Mouse (Mus musculus) spleen, postnatal 36 days (tissue): ENCODE results near the gene Lacc1.
"Not testable (repeated sequence)": the region's sequence is repeated elsewhere in the genome, so short reads cannot be mapped to it uniquely, and the experiment has no call there.

Source experiments
- DNase-seq, 2 experiments: peaks; one replicate each; pipeline ENCODE4 v3.0.0; 2022; ENCODE audit warnings: low spot score in 2 of 2, mixed read lengths in 1 of 2

Gene Lacc1

DNA sequence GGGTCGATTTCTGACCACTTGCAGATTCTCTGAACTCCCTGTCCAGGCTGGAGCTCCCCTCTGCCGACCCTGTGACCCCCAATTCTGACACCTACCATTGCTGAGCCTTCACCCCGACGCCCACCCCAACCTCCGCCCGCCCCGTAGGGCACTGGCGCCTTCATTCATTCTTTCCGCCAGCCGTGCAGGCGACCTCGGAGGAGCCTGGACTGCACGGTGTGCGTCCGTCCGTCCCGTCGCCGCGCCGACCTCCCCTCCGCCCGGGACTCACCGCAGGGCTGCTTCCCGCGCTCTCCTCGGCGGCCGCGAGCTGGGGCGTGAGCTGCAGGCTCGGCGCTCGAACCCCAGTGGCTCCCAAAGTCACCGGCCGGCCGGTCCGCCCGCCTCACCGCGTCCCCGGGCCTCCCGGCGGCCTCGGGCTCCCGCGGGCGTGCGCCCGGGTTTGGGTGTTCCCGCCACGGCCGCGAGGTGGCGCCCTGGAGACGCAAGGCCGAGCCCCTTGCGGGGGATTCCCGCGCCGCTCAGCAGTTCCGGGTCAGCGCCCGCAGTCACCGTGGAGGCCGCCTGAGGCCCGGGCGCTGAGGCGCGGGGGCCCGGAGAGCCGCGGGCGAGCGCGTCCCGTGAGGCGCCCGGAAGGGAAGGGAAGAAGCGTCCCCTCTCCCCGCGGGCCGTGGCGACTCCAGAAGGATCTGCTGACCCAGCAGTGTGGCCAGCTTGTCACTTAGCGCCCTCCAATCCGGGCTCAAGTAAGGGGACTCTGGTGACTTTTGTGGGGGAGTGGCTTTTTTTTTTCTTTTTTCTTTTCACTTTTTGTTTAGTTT is at the start of gene Lacc1, which contains the start of gene Ccdc122:
Gene Lacc1, minus strand, starts transcription at position 679 of the 821 bp plus-strand sequence.
Gene Ccdc122, plus strand, starts transcription at position 547 of the 821 bp plus-strand sequence.
- peak; percentile 79 to 81 for DNase-seq

DNA sequence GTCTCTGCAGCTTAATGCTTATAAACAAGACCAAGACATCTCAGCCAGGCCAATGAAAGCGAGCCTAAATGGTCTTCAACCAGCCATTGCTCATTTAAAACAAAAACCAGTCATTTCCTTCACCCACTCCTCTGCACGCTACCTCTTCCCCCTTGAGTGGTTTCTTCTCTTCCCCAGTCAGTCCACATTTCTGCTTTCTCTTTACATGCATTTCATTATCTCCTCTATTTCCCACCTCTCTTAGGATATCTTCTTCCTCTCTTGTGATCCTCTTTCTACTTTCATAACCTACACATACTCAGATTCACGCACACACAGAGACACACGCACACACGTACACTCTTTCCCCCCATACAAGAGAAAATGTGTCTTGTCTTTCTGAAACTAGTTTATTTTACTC is 44.5 kb upstream of the Lacc1 start:
- DNase-seq: no peak

DNA sequence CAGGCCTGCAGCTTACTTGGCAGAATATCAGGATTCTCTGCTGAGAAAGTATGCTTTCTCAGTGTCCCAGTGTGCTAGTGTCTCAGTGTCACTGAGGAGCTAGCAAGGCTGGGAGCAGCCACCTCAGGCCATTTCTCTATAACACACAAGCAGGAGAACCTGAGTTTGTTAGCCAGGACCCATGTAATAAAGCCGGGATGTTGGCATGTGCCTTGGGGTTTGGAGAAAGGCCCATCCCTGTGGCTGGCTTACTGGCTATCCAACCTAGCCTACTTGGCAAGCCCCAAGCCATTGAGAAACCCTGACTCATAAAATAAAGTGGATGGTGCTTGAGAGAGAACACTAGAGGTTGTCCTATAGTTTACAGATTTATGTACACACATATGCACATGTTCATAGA is 32.7 kb upstream of the Lacc1 start:
- no peak for DNase-seq

DNA sequence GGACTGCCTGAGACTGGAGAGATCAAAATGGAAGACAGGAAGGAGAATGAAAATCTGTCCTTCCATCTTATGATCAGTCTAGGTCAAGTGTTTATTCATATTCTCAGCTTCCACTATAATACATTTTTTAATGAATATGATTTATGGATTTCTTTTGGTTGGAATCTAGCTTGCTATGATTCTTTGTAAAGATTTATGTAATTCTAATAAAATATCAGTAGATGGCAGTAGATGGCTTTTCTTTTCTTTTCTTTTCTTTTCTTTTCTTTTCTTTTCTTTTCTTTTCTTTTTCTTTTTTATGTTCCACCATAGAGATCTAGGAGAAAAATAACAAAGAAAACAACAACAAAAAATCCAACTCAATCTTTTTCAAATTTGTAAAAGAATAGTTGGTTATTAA is 16.6 kb upstream of the Lacc1 start:
- DNase-seq: no peak

GRCm38 (mm10) chr14:77037832-77038425 is 1.2 kb upstream of the Lacc1 start:
- DNase-seq: no peak

DNA sequence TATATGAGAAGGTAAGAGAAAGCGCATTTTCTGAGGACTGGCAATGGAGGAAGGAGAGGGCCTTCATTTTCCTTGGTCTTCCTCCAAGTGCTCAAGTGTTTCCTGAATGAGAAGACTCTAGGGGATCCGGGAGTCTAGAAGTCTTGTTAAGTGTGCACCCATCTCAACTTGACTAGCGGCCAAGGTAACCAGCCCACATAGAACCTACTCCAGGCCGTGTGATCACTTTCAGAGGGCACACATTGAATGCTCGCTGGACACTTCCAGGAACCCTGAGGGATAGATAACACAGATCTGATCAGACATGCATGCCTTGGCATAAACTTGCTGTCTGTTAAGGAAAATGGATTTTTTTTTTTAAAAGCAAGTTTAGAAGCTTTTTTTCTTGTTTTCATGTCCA is 626 bp upstream of the Lacc1 start:
- no peak for DNase-seq

DNA sequence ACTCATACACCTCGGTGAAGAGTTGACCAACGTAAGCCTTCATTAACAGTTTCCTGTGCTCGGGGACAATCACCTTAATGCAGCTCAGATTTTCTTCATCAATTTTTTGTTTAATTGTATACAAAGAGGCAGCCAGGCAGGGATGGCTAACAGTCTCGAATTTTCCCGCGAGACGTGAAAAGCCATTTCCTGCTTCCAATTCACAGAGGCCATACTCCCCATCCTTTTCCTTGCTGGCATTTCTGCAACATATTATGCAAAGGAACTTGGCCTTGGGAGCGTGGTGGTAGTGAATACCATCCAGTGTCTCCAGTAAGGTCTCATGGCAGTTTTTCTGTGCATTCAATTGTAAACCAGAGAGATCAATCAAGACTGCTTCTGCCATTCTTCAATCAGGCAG is 1.7 kb downstream of the Lacc1 start:
- DNase-seq: no peak

GRCm38 (mm10) chr14:77034175-77034915 is 2.4 kb downstream of the Lacc1 start:
- DNase-seq: peak in 1 of 2 experiments; percentile 29

GRCm38 (mm10) chr14:77033391-77033790 is 3.3 kb downstream of the Lacc1 start:
- peak in 1 of 2 experiments; percentile 22 for DNase-seq

- no peak for DNase-seq
Measured at GRCm38 (mm10) chr14:77032433-77032832, 4.3 kb downstream of the Lacc1 start.

GRCm38 (mm10) chr14:77030808-77031207 is 5.9 kb downstream of the Lacc1 start:
- no peak for DNase-seq

DNA sequence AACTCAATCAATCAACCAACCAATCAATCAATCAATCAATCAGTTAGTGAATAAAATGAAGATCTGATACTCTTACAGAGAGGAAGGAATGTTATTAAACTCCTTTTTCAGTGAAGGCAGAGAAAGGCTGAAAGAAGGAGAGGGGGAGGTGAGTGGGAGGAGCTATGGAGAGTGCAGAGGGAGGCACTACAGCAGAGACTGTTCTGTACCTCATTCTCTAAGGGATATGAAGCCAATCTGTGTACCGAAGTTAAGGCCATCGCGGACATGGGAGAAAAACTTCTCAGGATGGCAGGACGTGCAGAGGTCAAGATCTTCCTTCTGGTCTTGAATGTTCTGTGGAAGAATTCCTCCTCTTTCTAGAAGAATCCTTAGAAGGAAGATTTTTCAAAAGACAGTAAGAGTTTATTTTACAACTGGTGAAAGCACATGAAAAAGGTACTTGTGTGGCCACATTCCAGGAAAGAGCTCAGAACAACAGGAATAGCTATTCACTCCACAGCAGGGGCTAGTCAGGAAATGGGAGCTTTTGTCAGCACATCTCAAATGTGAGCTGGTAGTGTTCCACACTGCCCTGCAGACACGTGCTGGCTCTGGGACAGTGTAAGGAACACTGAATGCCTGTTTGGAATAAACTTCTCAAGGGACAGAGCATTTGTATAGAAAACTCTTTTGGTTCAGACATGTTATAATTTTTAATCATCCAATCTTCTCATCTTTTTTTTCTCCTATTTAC is 7.2 kb downstream of the Lacc1 start:
- DNase-seq: no peak

GRCm38 (mm10) chr14:77024499-77024898 is 12.2 kb downstream of the Lacc1 start:
- no peak for DNase-seq

- no peak for DNase-seq
Measured at GRCm38 (mm10) chr14:77017211-77017610, 19.5 kb downstream of the Lacc1 start.

DNA sequence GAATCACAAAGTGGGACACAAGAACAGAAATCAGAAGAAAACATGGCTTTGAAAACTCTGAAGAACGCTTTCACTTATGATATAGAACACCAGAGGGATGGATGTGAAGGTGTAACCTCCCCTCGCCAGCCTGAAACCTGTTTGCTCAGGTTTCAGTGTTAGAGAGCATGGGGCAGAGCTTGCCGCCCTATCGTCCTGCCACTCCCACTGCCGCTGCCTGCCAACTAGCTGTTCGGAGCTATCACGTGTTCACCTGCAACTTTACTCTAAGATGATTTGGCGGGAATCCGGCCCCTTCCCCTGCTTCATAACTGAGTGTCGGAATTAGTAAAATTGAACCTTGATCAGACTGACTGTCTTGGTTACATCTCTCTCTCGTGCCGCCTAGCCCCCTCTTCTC is 19.9 kb downstream of the Lacc1 start:
- not testable (repeated sequence) for DNase-seq

DNA sequence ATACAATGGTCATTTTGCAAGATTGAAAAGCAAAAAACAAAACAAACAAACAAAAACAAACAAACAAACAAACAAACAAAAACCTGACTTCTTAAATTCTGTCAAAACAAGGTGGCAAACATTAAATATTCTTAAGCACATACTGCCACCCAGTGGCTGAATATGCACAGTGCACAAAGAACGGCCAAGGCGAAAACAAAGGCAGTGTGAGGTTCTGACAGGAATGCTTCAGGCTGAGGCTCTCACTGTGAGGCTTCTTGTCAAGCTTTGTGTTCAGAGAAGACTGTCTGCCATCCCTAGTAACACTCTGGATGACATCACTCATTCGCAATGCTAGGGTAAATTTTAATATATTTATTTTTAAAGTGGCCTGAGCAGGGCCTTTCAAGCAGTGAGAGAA is 24.9 kb downstream of the Lacc1 start:
- peak; percentile 14 to 36 for DNase-seq

GRCm38 (mm10) chr14:77008238-77008637 is 28.5 kb downstream of the Lacc1 start:
- DNase-seq: peak; percentile 47 to 53

- no peak for DNase-seq
Measured at GRCm38 (mm10) chr14:77005566-77005965, 31.1 kb downstream of the Lacc1 start.

DNA sequence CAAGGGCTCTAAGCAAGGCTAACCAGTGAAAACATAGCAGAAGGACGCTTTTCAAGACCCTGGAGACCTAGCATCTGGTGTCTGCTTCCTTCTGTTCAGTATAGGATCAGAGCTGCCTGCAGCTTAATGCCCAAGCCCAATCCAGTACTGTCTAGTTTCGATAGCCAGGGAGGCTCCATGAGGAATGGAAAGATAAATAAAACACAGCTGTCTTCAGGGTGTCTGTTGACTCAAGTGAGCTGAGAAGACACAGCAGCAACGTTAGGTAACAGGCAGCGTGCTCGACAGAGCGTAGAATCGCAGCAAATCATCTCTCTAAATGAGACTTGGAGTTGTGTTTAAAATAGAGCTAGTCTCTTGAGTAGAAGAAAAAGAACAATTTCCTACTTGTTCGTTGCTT is 32.0 kb downstream of the Lacc1 start:
- no peak for DNase-seq

GRCm38 (mm10) chr14:76990351-76990750 is 46.4 kb downstream of the Lacc1 start:
- DNase-seq: not testable (repeated sequence)

- DNase-seq: no peak
Measured at GRCm38 (mm10) chr14:76981781-76982180, 54.9 kb downstream of the Lacc1 start.

DNA sequence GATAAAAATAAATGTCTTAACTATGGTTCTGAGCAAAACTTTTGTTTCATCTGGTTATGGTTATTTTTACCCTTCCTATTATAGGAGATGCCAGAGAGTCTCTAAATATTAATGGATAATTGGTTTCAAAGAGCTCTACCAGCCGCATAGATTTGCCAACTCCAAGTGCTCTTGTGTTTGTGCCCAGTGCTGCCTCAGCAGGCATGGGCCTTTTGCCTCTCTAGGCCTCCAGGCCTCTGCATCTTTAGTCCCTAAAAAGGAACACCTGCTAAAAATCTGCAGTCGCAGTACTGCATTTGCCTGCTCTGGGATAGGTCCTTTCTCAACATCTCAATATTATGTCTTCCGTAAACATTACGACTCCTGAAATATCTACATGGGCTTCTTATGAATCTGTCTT is 55.5 kb downstream of the Lacc1 start:
- DNase-seq: no peak
